Mouse (Mus musculus): ENCODE results near the gene Fhad1.

DNA sequence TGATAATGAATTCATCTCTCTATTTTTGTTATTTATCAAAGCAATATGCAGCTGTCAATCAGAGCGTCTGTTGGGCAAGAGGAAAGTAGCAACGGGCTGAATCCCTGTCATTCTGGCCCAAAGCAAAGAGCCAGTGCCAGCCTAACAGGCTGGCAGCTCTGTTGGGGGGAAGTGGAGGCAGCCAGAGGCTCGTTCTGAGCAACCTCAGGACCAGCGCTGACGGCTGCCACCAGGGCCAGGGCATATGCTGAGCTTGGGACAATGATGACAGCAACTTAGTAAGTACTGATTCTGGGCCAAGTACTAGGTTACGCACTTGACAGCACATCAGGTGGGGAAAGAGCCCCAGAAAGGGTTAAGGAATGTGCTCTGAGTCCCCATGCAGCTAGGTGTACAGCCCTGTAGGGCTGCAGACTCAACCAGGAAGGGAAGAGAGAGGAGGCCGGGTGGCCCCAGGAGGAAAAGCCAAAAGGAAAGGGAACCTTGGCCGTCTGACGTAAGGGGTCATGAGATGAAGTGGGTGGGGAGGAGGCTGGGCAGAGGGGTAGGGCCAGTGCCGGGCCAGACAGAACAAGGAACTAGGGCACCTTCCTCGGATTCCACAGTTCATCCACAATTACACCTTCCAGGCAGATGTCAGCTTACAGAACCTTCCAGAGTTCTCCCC is 144.1 kb downstream of the Fhad1 start:
- TF ChIP-seq CTCF (conservative IDR thresholded peaks at IDR 0.05; ENCODE audit: insufficient read depth, insufficient read length, low read depth, low read length) (no peak), POLR2A (IDR thresholded peaks at IDR 0.05; ENCODE audit: low read depth, low read length) (no peak)

Data from kidney, adult 2 months (tissue).